Mouse (Mus musculus) adrenal gland, postnatal 10 days (tissue): ENCODE data around the gene Ranbp6. TPM values are rescaled to one million over a fixed set of nuclear protein-coding genes. Genes with fewer than 3 reads are reported as not detected.

Experiments used
- DNase-seq: peaks from one replicate; pipeline ENCODE4 v3.0.0; 2021; ENCODE audit warnings: mixed read lengths
- long read RNA-seq, 2 experiments: library from polyadenylated mRNA; stranded (forward); transcript quantifications; one replicate each; pipeline ENCODE4 v2.0.0; 2021
- total RNA-seq, 2 experiments: library from RNA; stranded (reverse); gene quantifications; 2 replicates each; pipeline ENCODE4 v1.2.3; 2021

The Ranbp6 gene
- 10 to 100 TPM; 15.1 to 15.4 TPM for total RNA-seq
- long read RNA-seq, experiment 1, full-length matches to known transcripts = 9 of 9 reads
- long read RNA-seq, experiment 1, partial matches to known transcripts = 0 of 9 reads
- long read RNA-seq, experiment 1, other reads (novel, unspliced or antisense) = 0 of 9 reads
- long read RNA-seq, experiment 2, full-length matches to known transcripts = 10 of 10 reads
- long read RNA-seq, experiment 2, partial matches to known transcripts = 0 of 10 reads
- long read RNA-seq, experiment 2, other reads (novel, unspliced or antisense) = 0 of 10 reads

DNA sequence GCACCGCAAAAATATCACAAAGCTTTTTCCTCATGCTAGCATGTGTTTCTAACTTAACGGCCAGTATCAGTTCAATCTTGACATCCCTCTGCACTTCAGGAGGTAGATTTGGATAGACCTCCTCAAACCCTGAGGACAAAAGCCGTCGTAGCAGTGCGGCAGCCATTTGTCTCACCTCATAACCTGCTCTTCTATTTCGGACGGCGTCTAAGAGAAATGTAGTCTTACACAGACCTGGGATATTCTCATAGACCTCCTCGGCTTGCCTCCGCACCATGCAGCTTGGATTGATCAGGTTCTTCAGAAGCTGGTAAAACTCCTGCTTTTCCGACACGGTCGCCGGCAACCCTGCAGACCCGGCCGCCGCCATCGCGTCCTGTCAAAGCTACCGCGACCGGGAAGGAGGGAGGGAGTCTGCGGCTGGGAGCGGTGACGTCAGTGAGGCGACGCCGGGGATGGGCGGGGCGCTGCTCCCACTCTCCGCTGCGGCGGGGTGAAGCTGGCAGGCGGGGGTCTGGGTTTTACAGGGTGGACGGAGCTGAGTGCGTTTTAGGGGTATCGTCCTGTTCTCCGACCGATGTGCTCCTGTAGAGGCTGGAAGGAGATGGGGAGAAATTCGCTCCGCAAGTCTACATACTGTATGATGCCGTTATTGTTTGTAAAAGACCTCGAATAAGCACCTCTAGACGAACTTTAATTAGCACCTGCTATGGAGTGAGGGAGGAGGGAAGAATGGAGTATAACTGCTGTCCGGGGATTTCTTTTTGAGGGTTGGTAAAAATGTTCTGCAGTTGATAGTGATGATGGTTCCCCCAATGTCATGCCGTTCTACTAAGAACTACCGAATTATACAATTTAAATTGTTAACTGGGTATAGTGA lies at the start of gene Ranbp6:
TSS of gene Ranbp6 (minus strand) at position 394 of the 880 bp plus-strand sequence.
- peak; percentile 97 for DNase-seq

DNA sequence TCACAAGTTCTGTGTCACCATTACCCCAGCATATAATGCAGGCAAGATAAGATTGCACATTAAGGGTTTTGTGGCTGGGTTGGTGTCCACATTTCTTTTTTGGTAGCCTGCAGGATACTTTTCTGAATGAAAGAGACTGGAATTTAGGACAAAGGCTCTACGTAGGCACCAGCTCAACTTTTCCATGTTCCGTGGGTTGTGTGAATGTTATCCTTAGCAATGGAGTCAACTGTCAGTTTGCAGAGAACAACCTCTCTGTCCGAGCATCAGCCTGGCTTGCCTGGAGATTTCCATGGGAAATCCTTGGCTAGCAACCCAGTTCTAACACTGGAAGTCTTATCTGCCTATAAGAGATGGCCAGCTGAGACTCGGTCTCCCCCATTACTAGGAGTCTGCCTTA lies 48.0 kb upstream of the Ranbp6 start:
- DNase-seq = no peak

DNA sequence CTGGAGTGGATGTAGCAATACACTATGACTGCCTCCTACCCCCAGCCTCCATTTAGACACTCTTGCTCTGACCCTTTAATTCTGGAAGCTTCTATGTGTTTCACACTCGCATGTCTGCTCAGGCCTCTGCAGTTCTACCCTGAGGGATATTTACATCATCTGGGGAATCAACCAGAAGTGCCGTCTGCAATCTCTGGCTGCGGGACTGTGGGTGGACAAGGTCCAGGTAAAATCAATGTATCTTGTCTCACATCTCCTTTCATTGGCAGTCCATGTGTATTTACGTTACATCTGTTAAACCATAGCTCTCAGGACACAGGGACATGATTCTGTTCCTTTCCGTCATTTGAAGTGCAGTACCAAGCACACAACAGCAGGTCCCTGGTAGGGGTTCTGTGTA lies 44.5 kb upstream of the Ranbp6 start:
- DNase-seq = no peak

DNA sequence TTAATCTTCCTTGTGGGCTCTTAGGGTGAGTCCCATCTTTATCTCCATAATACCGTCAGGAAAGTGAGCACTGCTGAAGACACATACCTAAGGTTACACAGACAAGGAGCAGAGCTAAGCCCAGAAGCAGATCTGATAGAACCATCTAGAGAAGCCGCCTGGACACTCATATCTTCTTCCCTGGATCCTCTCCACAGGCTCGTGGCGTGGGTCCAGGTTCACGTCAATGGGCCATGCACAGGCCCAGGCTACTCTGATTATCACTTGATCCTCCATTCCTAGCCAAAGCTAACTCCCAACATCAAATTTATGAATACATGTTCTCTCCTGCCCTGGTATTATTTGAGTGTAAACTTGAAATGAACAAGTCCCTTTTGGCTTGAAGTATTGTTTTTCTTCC lies 40.9 kb upstream of the Ranbp6 start:
- DNase-seq = no peak

DNA sequence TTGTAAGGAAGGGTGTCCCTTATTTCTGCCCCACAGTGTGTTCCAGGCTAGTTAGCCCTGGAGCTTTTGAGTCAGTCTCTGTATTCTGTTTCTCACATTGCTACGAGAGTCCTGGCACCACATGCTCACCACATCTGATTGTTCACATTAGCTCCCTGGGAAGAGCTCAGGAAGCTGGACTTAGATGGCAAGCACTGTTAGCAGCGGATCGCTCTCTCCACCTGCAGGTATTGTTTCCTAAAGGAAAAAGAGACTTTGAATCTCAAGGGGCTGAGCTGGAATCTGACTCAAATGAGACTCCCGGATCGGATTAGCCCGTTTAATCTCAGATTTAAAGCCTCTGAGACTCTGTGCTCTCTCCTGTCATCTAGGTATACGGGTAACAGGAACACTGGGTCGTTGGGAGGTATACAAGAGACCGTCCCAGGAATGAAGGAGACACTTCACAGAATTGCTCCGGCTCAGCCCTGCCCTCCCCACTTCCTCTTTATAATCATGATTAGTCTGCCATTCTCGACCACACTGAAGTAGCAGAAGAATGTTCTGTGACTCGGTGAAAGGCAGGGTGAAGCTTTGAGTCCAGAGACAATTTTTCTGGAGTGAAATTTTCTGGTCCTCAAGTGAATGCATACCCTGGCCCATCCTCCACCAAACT lies 38.4 kb upstream of the Ranbp6 start:
- DNase-seq = no peak

DNA sequence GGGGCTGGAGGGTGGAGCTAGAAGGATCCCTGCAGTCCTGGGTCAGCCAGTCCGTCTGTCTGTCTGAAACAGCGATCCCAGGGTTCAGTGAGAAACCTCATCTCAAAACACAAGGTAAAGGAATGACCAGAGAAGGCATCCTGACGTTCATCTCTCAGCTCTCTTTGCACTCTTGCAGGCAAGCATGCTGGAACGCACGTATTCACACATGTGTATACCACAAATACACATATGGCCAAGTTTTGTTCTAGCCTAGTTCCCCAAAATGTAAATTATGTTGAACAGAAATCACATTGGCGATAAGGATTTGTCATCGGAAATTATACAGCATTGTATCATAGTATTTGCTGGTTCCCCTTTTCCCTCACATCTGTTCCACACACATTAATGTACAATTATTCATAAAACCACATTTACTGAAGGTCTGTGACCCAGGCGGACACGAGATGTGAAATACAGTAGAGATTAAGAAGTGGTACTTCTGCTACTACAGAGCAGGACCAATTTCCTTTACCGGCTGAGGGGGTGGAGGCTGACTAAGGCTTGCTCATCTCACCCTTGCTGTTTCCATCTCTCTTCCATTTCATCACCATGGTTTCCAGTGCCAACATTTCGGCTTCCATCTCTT lies 37.3 kb upstream of the Ranbp6 start:
- DNase-seq = no peak

DNA sequence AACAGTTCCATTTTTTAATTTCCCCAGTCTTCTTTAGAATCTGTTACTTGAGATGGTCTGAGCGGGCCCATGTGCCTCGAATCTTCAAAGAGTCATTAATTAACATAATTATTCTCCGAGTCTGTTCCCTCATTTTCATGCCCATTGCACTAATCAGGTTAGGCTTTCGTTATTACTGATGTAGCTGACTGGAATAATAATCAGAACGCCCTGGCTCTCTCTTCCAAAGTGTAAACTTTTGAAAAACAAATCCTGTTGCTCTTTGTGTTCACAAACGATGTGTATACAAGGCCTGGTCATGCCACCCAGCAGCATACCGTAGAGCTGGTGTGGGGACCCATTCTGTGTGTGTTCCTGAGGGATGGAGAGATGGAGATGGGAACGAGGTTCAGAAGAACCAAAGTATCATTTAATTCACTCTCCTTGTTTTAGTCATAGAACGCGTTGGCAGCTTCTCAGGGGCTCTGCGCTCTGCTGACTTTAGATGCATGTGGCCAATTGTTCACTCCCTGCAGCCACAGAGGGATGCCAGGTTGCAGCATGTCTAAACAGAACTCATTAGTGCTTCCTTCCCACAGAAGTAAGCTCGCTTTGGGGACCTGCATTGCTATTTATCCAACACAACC lies 31.4 kb upstream of the Ranbp6 start:
- DNase-seq = no peak

DNA sequence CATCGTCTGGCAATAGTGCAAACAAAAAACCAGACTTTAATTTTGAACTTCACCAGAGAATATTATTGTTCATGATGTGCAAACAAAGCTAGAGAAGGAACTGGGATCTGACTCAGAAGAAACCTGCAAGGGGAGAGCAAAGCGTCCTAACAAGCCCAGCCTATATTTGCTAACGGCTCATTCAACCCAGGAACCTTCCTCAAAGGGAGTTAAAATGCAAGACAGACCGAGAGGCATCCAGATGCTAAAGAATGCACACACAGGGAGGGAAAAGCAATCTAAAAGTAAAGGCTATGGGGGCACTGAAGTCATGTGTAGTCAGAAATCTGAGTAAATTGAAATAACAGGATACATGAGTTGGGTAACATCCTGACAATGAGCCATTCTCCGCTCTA lies 30.9 kb upstream of the Ranbp6 start:
- DNase-seq = no peak

DNA sequence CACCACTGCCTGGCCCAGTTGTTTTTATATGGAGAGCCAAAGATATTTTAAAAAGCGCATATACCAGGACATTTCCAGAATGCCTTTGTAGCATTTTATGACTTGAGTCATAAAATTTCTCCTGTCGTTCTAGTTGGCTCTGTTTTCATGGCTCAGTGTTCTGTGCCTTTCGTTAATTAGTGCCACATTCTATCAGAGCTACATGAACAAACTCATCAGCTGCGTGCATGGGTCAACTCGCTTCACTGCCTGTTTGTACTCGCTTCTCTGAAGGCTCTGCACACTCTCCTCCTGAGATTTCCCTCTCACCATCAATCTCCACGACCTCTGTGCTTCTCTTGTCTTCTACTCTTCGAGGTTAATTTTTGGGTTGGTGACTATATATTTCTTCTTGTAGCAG lies 30.2 kb upstream of the Ranbp6 start:
- no peak for DNase-seq

DNA sequence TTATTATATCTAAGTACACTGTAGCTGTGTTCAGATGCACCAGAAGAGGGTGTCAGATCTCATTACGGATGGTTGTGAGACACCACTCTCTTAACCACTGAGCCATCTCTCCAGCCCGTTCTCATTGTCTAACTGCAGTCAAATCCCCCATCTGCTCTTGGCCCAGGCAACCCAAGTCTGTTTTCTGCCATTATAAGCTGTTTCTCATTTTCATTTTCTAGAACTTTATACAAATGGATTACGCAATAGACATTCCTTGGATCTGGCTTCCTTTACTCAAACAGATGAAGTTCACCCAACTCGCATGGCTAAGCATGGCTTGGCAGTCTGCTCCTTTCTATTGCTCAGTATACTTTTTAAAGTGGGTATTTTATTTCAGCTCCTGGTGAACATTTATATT lies 27.9 kb upstream of the Ranbp6 start:
- DNase-seq = no peak

DNA sequence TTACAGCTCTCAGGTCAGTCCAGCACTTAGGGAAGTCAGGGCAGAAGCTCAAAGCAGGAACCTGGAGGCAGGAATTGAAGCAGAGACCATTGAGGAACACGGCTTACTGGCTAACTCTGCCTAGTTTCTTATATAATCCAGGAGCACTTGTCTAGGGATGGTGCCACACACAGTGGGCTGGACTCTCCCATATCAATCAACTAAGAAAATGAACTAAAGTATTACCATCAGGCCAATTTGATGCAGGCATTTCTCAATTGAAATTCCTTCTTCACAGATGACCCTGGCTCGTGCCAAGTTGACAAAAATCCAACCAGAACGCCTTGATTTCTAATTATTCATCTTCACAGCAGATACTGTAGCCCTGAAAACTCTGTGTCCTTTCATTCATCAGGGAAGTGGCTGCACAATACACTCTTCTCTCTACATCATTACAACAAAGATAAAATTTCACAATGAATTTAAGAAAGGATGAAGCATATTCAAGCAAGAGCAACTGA lies 25.9 kb upstream of the Ranbp6 start:
- peak; percentile 54 for DNase-seq

DNA sequence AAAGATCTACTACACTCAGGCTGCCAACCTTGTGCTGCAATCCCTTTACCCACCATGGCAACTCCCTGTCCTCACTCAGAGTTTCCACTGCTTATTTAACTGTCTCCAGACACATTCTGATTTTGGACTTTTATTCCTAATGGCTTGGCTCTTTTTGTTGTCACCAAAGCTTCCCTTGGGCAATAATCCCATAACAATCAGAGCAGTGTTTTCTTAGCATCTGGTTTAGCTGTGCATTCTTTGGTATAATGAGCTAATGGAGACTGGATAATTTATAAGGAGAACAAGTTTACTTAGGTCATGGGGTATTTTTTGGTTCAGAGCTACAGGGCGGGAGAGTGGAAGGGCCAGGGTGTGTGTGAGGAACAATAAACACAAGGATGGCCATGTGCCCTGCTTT lies 25.4 kb upstream of the Ranbp6 start:
- DNase-seq = no peak

DNA sequence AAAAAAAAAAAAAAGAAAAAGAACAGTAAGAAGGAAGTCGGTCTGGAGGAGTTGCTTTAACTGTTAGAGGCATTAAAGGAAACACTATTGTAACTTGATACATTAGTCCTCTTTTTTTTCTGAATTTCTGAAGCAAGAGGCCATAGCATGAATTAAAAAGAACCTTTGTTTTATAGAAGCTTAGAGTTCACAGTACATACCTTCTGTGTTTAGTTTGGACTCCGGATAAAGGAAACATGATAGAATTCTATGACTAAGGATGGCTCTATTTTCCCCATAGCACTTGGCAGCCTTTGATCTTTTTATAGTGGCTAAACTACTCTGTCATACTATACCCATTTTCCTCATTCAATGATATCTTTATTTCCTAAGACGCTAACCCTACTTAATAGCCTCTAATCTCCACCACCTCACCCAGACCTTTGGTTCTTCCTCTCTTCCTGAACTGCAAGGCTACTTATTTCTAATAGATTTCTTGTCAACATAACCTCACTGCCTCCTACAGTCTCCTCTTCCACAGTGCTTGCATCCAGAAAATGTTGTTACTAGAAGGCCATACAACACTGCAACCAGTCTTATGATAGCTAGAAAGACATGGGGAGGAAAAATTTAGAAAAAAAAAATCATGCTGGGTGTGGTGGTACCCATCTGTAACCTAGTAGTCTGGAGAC lies 22.7 kb upstream of the Ranbp6 start:
- DNase-seq = no peak

DNA sequence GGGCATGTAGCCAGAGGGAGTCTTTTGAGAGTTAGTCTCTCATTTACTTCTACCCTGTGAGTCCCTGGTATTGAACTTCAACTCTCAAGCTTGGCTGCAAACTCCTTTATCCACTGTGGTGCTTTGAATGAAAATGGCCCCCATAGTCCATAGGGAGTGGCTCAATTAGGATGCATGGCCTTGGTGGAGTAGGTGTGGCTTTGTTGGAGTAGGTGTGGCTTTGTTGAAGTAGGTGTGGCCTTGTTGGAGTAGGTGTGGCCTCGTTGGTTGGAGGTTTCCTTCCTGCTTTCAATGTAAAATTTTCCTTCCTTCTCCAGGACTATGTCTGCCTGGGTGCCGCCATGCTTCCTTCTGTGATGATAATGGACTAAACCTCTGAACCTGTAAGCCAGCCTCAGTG lies 18.1 kb upstream of the Ranbp6 start:
- no peak for DNase-seq

DNA sequence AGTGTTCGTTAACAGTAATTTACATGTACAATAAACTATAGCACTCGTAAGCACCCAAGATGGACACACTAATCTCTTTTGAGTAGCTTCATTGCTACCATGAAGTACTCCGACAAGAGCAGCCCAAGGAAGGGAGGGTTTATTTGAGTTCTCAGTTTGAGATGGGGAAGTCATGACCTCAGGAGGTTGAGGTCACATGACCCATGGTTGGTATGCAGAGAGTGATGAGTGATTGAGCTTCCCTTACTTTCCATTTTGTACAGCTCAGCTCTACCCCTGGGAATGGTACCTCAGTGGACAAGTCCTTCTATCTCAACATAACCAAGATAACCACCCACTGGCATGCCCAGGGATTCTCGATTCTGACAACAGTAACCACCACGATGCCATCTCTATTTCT lies 15.8 kb upstream of the Ranbp6 start:
- no peak for DNase-seq

DNA sequence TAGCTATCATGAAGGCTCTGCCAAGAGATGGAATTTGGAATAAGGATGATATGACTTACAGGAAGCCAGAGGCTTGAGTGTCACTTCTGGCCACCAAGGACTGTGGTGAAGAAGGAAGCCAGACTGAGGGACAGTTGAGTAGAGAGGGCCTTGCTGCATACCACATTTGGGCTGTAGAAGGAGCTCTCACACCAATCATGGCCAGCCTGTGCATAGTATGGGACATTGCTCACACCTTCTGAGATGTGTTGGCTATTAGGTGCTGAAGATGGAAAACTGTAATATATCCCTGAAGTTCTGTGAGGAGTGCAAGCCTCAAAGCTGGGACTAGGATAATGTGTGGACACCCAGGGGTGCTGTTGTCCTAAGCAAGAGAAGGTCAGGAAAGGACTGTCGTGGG lies 13.9 kb upstream of the Ranbp6 start:
- peak; percentile 36 for DNase-seq

DNA sequence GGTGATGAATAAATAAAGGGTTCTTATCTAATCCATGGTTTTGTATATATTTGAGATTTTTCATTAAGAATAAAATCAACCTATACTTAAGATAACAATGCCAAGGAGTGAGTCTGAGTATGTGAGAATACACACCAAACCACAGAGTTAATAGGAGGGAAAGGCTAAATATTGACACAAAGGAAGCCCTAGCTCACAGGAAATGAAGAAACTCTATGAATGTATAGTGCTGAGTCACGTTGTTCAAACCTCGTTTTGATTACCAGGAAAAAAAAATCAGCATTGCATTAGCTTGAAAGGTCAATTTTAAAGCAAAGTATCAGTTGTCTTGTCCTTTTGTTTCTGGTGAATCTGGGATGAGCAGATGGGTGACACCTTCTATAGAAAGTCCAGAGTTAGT lies 12.2 kb upstream of the Ranbp6 start:
- no peak for DNase-seq

DNA sequence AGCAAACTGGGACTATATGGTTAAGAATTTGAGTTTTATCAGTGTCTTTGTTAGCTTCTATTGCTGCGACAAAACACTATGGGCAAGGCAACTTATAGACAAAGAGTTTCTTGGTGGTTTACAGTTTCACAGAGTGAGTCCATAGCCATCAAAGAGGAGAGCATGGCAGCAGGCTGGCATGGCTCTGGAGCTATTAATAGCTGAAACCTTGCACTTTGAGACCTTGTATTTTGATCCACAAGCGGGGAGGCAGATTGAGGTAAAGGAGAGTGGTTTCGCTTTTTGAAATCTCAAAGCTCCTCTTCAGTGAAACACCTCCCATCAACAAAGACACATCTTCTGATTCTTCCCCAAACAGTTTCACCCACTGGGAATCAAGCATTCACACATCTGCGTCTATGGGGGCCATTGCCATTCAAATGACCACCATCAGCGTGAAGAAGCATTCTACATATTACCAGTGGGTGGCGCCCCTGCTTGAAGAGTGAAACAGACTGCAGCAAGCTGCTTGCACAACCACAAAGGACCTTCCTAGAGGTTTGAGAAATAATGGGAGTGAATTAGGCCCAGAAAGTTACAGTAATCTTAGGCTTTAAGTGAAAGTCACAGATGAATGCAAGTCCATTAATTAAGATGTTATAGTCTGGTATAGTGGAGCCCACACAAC lies 11.4 kb upstream of the Ranbp6 start:
- peak; percentile 74 for DNase-seq

DNA sequence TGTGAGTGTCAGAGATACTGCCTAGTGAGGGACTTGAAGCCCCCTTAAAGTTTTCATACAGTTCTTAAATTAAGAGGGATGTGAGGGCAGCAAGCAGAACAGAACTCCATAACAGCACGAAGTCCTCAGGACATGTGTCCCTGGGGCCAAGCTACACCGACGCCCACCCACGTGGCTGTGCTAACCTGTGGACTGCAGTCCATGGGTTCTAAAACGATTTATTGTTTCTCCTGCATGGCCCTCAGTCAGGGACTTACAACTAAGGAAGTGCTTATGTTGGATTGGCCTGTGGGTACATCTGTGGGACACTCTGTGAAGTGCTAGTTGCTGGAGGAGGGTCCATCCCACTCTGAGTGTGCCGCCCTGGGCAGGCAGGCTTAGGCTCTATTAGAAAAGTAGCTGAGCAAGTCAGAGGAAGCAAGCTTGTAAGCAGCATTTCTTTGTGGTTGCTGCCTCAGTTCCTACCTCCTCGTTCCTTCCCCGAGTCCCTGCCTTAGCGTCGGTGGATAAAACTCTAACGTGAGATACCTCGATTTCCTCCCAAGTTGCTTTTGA lies 10.8 kb upstream of the Ranbp6 start:
- DNase-seq = no peak

DNA sequence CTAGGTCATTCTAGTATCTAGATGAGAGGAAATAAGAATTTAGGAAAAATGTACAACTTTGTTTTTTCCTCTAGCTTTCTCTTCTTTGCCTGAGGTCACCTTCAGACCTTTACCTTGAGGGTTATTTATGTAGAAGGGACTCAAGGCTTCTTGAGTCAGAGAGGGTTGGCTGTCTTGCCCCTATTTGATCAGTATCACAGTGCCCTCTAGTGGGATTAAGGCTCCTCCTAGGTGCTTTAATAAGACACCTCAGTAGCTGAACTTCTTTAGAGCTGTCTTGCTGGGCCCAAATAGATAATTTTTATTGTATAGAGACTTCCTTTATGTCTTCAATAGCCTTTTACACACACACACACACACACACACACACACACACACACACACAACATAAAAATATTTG lies 8.2 kb upstream of the Ranbp6 start:
- DNase-seq = peak; percentile 36

DNA sequence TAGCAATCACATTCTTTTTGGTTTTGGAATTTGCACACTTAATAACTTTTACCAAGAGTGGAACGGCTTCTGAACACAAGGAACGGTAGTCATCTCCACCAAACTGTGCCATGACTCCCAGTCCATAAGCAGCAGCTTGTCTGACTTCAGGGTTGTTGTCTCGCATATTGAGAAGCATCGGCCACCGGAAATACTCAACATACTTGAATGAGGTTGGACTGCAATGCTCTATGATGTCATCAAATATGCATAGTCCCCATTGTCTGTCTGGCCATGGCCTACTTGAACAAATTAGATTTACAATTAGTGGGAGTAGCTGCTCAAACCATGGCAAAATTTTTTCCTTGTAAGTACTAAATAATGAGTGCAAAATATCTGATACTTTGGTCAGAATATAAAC lies 2.8 kb downstream of the Ranbp6 start:
- DNase-seq = no peak
